Mouse (Mus musculus) lung, embryonic 16.5 days (tissue): Measurements from ENCODE around the gene S100a10. TPM values are rescaled to one million over a fixed set of nuclear protein-coding genes. Genes with fewer than 3 reads are reported as not detected.

ENCODE experiments used
- ATAC-seq: fragments of 200-750 bp; cut with Nextera tagmentation; 2 replicates; pipeline ENCODE4 v1.8.0; 2017; ENCODE audit warnings: low read depth, mild to moderate bottlenecking, moderate library complexity
- H3K27ac ChIP-seq: fragments of 300-500 bp; sonication (generic); 2 replicates; pipeline ENCODE4 v1.5.1; 2014; ENCODE audit warnings: mild to moderate bottlenecking, control low read depth, low read length
- H3K27me3 ChIP-seq: fragments of 300-500 bp; sonication (generic); 2 replicates; pipeline ENCODE4 v1.6.1; 2014; ENCODE audit warnings: low read depth, low read length, mixed read lengths; ENCODE audit not compliant: control insufficient read depth, insufficient read depth
- H3K36me3 ChIP-seq: fragments of 300-500 bp; sonication (generic); 2 replicates; pipeline ENCODE4 v1.6.1; 2014; ENCODE audit warnings: low read length; ENCODE audit not compliant: control insufficient read depth, insufficient read depth
- H3K4me1 ChIP-seq: fragments of 300-500 bp; sonication (generic); replicated peaks from 2 replicates; pipeline ENCODE4 v1.6.1; 2014; ENCODE audit warnings: low read length, mixed read lengths; ENCODE audit not compliant: control insufficient read depth, insufficient read depth
- H3K4me2 ChIP-seq: fragments of 300-500 bp; sonication (generic); 2 replicates; pipeline ENCODE4 v1.6.1; 2014; ENCODE audit warnings: low read depth, low read length, control low read depth
- H3K4me3 ChIP-seq: fragments of 300-500 bp; sonication (generic); 2 replicates; pipeline ENCODE4 v1.5.1; 2014; ENCODE audit warnings: mild to moderate bottlenecking, low read length, control low read depth
- H3K9ac ChIP-seq: fragments of 300-500 bp; sonication (generic); 2 replicates; pipeline ENCODE4 v1.6.1; 2014; ENCODE audit warnings: low read length, control low read depth
- H3K9me3 ChIP-seq: fragments of 300-500 bp; sonication (generic); 2 replicates; pipeline ENCODE4 v1.6.1; 2016; ENCODE audit warnings: low read length; ENCODE audit not compliant: control insufficient read depth
- WGBS: fragments of 180-500 bp; shearing (Covaris S2); extraction: QIAGEN DNeasy Blood & Tissue Kit; methylation state at CpG from one replicate; pipeline ENCODE4 v1.1.7; 2014; 5-methylcytosine and 5-hydroxymethylcytosine counted together
- polyA plus RNA-seq: library from polyadenylated mRNA; unstranded; fragments of >200 nt; fragmentation: Nextera tagmentation; extraction: Ambion mirVana; gene quantifications from 2 replicates; pipeline ENCODE4 v1.2.1, GENCODE M21; 2015

The S100a10 gene
- polyA plus RNA-seq, 1 experiment from 2014 or later, result 320 TPM

- Histone ChIP-seq H3K27ac (no peak overlapping the region), H3K36me3 (no peaks in the 10 kb centered on the region), H3K4me3 (no peak overlapping the region), H3K9me3 (no peaks in the 10 kb centered on the region), H3K4me1 (peaks cover 12% of the 10 kb centered on the region), H3K4me2 (no peak overlapping the region), H3K9ac (no peak overlapping the region), H3K27me3 (no peaks in the 10 kb centered on the region)
- ATAC-seq, result no peak
- 55% methylated on average over 2 of the region's 2 CpGs for WGBS
These were observed 37.5 kb upstream of the S100a10 start for GRCm38 (mm10) chr3:93517343-93517742.

GRCm38 (mm10) chr3:93519856-93520329 is 35.0 kb upstream of the S100a10 start:
- Histone ChIP-seq H3K4me1 (peaks cover 20% of the 10 kb centered on the region), H3K36me3 (peaks cover 8% of the 10 kb centered on the region), H3K27me3 (no peaks in the 10 kb centered on the region), H3K9me3 (no peaks in the 10 kb centered on the region), H3K9ac (peak overlapping the region; percentile 79), H3K4me2 (peak overlapping the region; percentile 56), H3K4me3 (peak overlapping the region; percentile 65), H3K27ac (peak overlapping the region; percentile 92)
- WGBS, result 45% methylated on average over 5 of the region's 5 CpGs
- no peak for ATAC-seq

GRCm38 (mm10) chr3:93520330-93521193 is 34.3 kb upstream of the S100a10 start, which contains the start of gene S100a11:
Gene S100a11, plus strand, starts transcription at chr3:93520488.
- under 1% methylated on average over 38 of the region's 38 CpGs for WGBS
- ATAC-seq, result peak; percentile 97
- H3K27me3 ChIP-seq, result no peaks in the 10 kb centered on the region
- peak within 1 kb of the TSS; percentile 92 for H3K27ac ChIP-seq
- peak within 1 kb of the TSS; percentile 65 for H3K4me3 ChIP-seq
- peak within 1 kb of the TSS; percentile 56 for H3K4me2 ChIP-seq
- H3K36me3 ChIP-seq, result peaks cover 8% of the 10 kb centered on the region
- peaks cover 20% of the 10 kb centered on the region for H3K4me1 ChIP-seq
- H3K9ac ChIP-seq, result peak within 1 kb of the TSS; percentile 79
- H3K9me3 ChIP-seq, result no peaks in the 10 kb centered on the region

GRCm38 (mm10) chr3:93521462-93522057 is 33.3 kb upstream of the S100a10 start:
- H3K4me3 ChIP-seq, result peak overlapping the region; percentile 65
- H3K9ac ChIP-seq, result peak overlapping the region; percentile 79
- H3K27ac ChIP-seq, result peak overlapping the region; percentile 92
- no peaks in the 10 kb centered on the region for H3K9me3 ChIP-seq
- H3K4me2 ChIP-seq, result peak overlapping the region; percentile 56
- WGBS, result 78% methylated on average over 8 of the region's 8 CpGs
- no peaks in the 10 kb centered on the region for H3K27me3 ChIP-seq
- ATAC-seq, result no peak
- peaks cover 20% of the 10 kb centered on the region for H3K4me1 ChIP-seq
- peaks cover 15% of the 10 kb centered on the region for H3K36me3 ChIP-seq

- Histone ChIP-seq H3K4me3 (0 out of 2 replicates have a peak overlapping the region, but pooled peaks have one; percentile 3), H3K4me2 (peak overlapping the region; percentile 22; the same call in 1 of the 2 replicates), H3K27me3 (no peaks in the 10 kb centered on the region), H3K4me1 (peaks cover 20% of the 10 kb centered on the region), H3K27ac (no peak overlapping the region), H3K36me3 (peaks cover 22% of the 10 kb centered on the region), H3K9me3 (no peaks in the 10 kb centered on the region), H3K9ac (no peak overlapping the region)
- WGBS, result 38% methylated on average over 7 of the region's 7 CpGs
- ATAC-seq, result no peak
These were observed 32.3 kb upstream of the S100a10 start for GRCm38 (mm10) chr3:93522611-93523010.

- H3K4me1 ChIP-seq, result peaks cover 7% of the 10 kb centered on the region
- ATAC-seq, result no peak
- no peaks in the 10 kb centered on the region for H3K9me3 ChIP-seq
- H3K27me3 ChIP-seq, result no peaks in the 10 kb centered on the region
- peaks cover 22% of the 10 kb centered on the region for H3K36me3 ChIP-seq
- WGBS, result 86% methylated on average over 3 of the region's 3 CpGs
- H3K4me3 ChIP-seq, result no peak overlapping the region
- H3K4me2 ChIP-seq, result no peak overlapping the region
- H3K27ac ChIP-seq, result no peak overlapping the region
- no peak overlapping the region for H3K9ac ChIP-seq
These were observed 27.6 kb upstream of the S100a10 start for GRCm38 (mm10) chr3:93527300-93527699.

- no peak overlapping the region for H3K27ac ChIP-seq
- no peak for ATAC-seq
- 0 out of 2 replicates have a peak, but pooled peaks cover 2% of the 10 kb centered on the region for H3K9me3 ChIP-seq
- peaks cover 22% of the 10 kb centered on the region for H3K36me3 ChIP-seq
- H3K4me2 ChIP-seq, result no peak overlapping the region
- H3K27me3 ChIP-seq, result no peaks in the 10 kb centered on the region
- no peak overlapping the region for H3K9ac ChIP-seq
- 79% methylated on average over 5 of the region's 5 CpGs for WGBS
- no peak overlapping the region for H3K4me3 ChIP-seq
- H3K4me1 ChIP-seq, result no peaks in the 10 kb centered on the region
These were observed 26.1 kb upstream of the S100a10 start for GRCm38 (mm10) chr3:93528807-93529206.

GRCm38 (mm10) chr3:93537068-93537576 is 17.8 kb upstream of the S100a10 start:
- 41% methylated on average over 2 of the region's 2 CpGs for WGBS
- ATAC-seq, result peak; percentile 41; the same call in 1 of the 2 replicates
- no peak overlapping the region for H3K4me2 ChIP-seq

GRCm38 (mm10) chr3:93538486-93538885 is 16.4 kb upstream of the S100a10 start:
- Histone ChIP-seq H3K27me3 (no peaks in the 10 kb centered on the region), H3K27ac (no peak overlapping the region), H3K9me3 (no peaks in the 10 kb centered on the region), H3K36me3 (no peaks in the 10 kb centered on the region), H3K4me3 (no peak overlapping the region), H3K4me2 (no peak overlapping the region), H3K9ac (no peak overlapping the region), H3K4me1 (no peaks in the 10 kb centered on the region)
- ATAC-seq, result no peak
- 65% methylated on average over 2 of the region's 2 CpGs for WGBS

More at GRCm38 (mm10) chr3:93537068-93537576, 17.8 kb upstream of the S100a10 start:
- Histone ChIP-seq H3K27me3 (no peaks in the 10 kb centered on the region), H3K36me3 (no peaks in the 10 kb centered on the region), H3K27ac (no peak overlapping the region), H3K9me3 (0 out of 2 replicates have a peak, but pooled peaks cover 2% of the 10 kb centered on the region), H3K9ac (no peak overlapping the region), H3K4me1 (no peaks in the 10 kb centered on the region), H3K4me3 (no peak overlapping the region)
